Mouse (Mus musculus) heart, adult 2 months (tissue): ENCODE measurements around the gene Nadsyn1. TPM values are rescaled to one million over a fixed set of nuclear protein-coding genes. Genes with fewer than 3 reads are reported as not detected.

Experiments
- DNase-seq, 2 experiments: peaks; one replicate each; pipeline ENCODE4 v3.0.0; 2021
- H3K27ac ChIP-seq: fragments of 200-600 bp; 2 replicates; pipeline ENCODE4 v1.8.1; 2022
- H3K27me3 ChIP-seq: fragments of 200-500 bp; 2 replicates; pipeline ENCODE4 v1.6.1; 2012; ENCODE audit warnings: mild to moderate bottlenecking, low read length, inconsistent platforms, mixed read lengths; ENCODE audit not compliant: control insufficient read depth, insufficient read depth
- H3K36me3 ChIP-seq: fragments of 200-500 bp; 2 replicates; pipeline ENCODE4 v1.6.1; 2012; ENCODE audit warnings: low read length, inconsistent platforms; ENCODE audit not compliant: control insufficient read depth, insufficient read depth
- H3K4me1 ChIP-seq: fragments of 200-500 bp; 2 replicates; pipeline ENCODE4 v1.6.1; 2011; ENCODE audit warnings: low read length; ENCODE audit not compliant: control insufficient read depth, insufficient read depth
- H3K4me3 ChIP-seq: fragments of 200-600 bp; 2 replicates; pipeline ENCODE4 v1.8.1; 2022
- H3K79me2 ChIP-seq: fragments of 200-500 bp; replicated peaks from 2 replicates; pipeline ENCODE4 v1.6.1; 2012; ENCODE audit warnings: mild to moderate bottlenecking, inconsistent platforms, low read length, moderate library complexity, mixed read lengths; ENCODE audit not compliant: control insufficient read depth, insufficient read depth
- H3K9ac ChIP-seq: fragments of 200-500 bp; 2 replicates; pipeline ENCODE4 v1.6.1; 2012; ENCODE audit warnings: low read depth, mild to moderate bottlenecking, control low read depth, inconsistent platforms, low read length, mixed read lengths
- CTCF ChIP-seq: fragments of 200-600 bp; IDR thresholded peaks from 2 replicates; pipeline ENCODE4 v1.8.1; 2022; ENCODE audit warnings: antibody characterized with exemption, mild to moderate bottlenecking, moderate library complexity
- EP300 ChIP-seq: fragments of 200-500 bp; IDR thresholded peaks from 2 replicates; pipeline ENCODE4 v1.6.1; 2011; ENCODE audit warnings: low read depth, low read length, control low read depth; ENCODE audit not compliant: insufficient read depth
- POLR2A ChIP-seq: fragments of 200-500 bp; IDR thresholded peaks from 2 replicates; pipeline ENCODE4 v1.6.1; 2011; ENCODE audit warnings: mild to moderate bottlenecking, low read depth, low read length, control low read depth; ENCODE audit not compliant: insufficient read depth
- WGBS: fragments of 180-500 bp; shearing (Covaris S2); methylation state at CpG from one replicate; pipeline ENCODE4 v1.1.7; 2018; 5-methylcytosine and 5-hydroxymethylcytosine counted together
- intact Hi-C: fragments of 180-260 bp; cut with DNase I; formaldehyde crosslinking; loops from one replicate; pipeline ENCODE4 v1.15.1; 2025
- polyA plus RNA-seq: library from polyadenylated mRNA; depleted of rRNA; stranded (reverse); fragments of >200 nt; gene quantifications from 2 replicates; pipeline ENCODE4 v1.2.3, GENCODE M21; 2012
- total RNA-seq, 2 experiments: library from RNA; stranded (reverse); gene quantifications; 2 replicates each; pipeline ENCODE4 v1.2.3; 2021

The Nadsyn1 gene
- total and polyA plus RNA-seq, 3 experiments = 3.8 to 6.1 (median 4.3) TPM

- no peak for TF ChIP-seq POLR2A
- TF ChIP-seq CTCF = peak; percentile 91
- TF ChIP-seq EP300 = no peak
- intact Hi-C loops = loop anchor here (1.0 to 5.0 kb wide), 2 partner anchors 57 to 181 kb away; no protein-coding TSS in a partner anchor
- H3K4me1 ChIP-seq = no peaks in the 10 kb centered on the region
- DNase-seq = no peak
- H3K9ac ChIP-seq = no peak overlapping the region
- no peaks in the 10 kb centered on the region for H3K36me3 ChIP-seq
- no peak overlapping the region for H3K4me3 ChIP-seq
- no peak overlapping the region for H3K27ac ChIP-seq
- no peaks in the 10 kb centered on the region for H3K79me2 ChIP-seq
- 11% methylated on average over 3 of the region's 3 CpGs for WGBS
- H3K27me3 ChIP-seq = no peaks in the 10 kb centered on the region
These were observed 58.9 kb downstream of the Nadsyn1 start for GRCm38 (mm10) chr7:143763794-143764193.

GRCm38 (mm10) chr7:143758956-143759355 lies 63.7 kb downstream of the Nadsyn1 start:
- no peaks in the 10 kb centered on the region for H3K36me3 ChIP-seq
- no peak for DNase-seq
- no peak overlapping the region for H3K9ac ChIP-seq
- no peaks in the 10 kb centered on the region for H3K4me1 ChIP-seq
- no peak overlapping the region for H3K27ac ChIP-seq
- no peaks in the 10 kb centered on the region for H3K27me3 ChIP-seq
- H3K4me3 ChIP-seq = no peak overlapping the region
- TF ChIP-seq POLR2A = no peak
- TF ChIP-seq CTCF = no peak
- no peak for TF ChIP-seq EP300
- WGBS = 64% methylated on average over 3 of the region's 3 CpGs
- no peaks in the 10 kb centered on the region for H3K79me2 ChIP-seq
- intact Hi-C loops = no loop called here

- no peak for DNase-seq
- WGBS = 45% methylated on average over 3 of the region's 3 CpGs
- H3K9ac ChIP-seq = no peak overlapping the region
- no peak for TF ChIP-seq POLR2A
- TF ChIP-seq CTCF = no peak
- TF ChIP-seq EP300 = no peak
- no peaks in the 10 kb centered on the region for H3K36me3 ChIP-seq
- H3K4me1 ChIP-seq = no peaks in the 10 kb centered on the region
- H3K27me3 ChIP-seq = no peaks in the 10 kb centered on the region
- no peak overlapping the region for H3K4me3 ChIP-seq
- no peak overlapping the region for H3K27ac ChIP-seq
- H3K79me2 ChIP-seq = no peaks in the 10 kb centered on the region
- intact Hi-C loops = no loop called here
These were observed 65.0 kb downstream of the Nadsyn1 start for GRCm38 (mm10) chr7:143757696-143758095.

GRCm38 (mm10) chr7:143757027-143757390 lies 65.6 kb downstream of the Nadsyn1 start:
- H3K4me1 ChIP-seq = no peaks in the 10 kb centered on the region
- peak; percentile 78 to 87 for DNase-seq
- H3K9ac ChIP-seq = peak overlapping the region; percentile 33; the same call in 1 of the 2 replicates
- H3K4me3 ChIP-seq = peak overlapping the region; percentile 42
- H3K36me3 ChIP-seq = no peaks in the 10 kb centered on the region
- under 1% methylated on average over 15 of the region's 15 CpGs for WGBS
- no peaks in the 10 kb centered on the region for H3K27me3 ChIP-seq
- no peaks in the 10 kb centered on the region for H3K79me2 ChIP-seq
- intact Hi-C loops = no loop called here
- TF ChIP-seq CTCF = 0 out of 2 replicates have a peak, but pooled peaks have one; percentile 12
- TF ChIP-seq EP300 = no peak
- H3K27ac ChIP-seq = no peak overlapping the region

- Histone ChIP-seq H3K27me3 (no peaks in the 10 kb centered on the region), H3K9ac (peak within 1 kb of the TSS; percentile 33; the same call in 1 of the 2 replicates), H3K79me2 (no peaks in the 10 kb centered on the region), H3K36me3 (no peaks in the 10 kb centered on the region), H3K27ac (no peak within 1 kb of the TSS), H3K4me3 (peak within 1 kb of the TSS; percentile 42), H3K4me1 (no peaks in the 10 kb centered on the region)
- no peak for DNase-seq
- no peak for TF ChIP-seq EP300
- TF ChIP-seq POLR2A = no peak
- no peak for TF ChIP-seq CTCF
- intact Hi-C loops = no loop called here
- 20% methylated on average over 22 of the region's 22 CpGs for WGBS
These were observed 66.3 kb downstream of the Nadsyn1 start, which contains the start of gene Osbpl5 for GRCm38 (mm10) chr7:143756125-143757026. Gene Osbpl5, minus strand, starts transcription at chr7:143756985.

- Histone ChIP-seq H3K36me3 (no peaks in the 10 kb centered on the region), H3K9ac (no peak overlapping the region), H3K4me1 (no peaks in the 10 kb centered on the region), H3K27ac (no peak overlapping the region), H3K4me3 (no peak overlapping the region), H3K27me3 (no peaks in the 10 kb centered on the region), H3K79me2 (no peaks in the 10 kb centered on the region)
- intact Hi-C loops = no loop called here
- WGBS = 65% methylated on average over 9 of the region's 9 CpGs
- TF ChIP-seq POLR2A = no peak
- no peak for TF ChIP-seq EP300
- no peak for TF ChIP-seq CTCF
- DNase-seq = peak in 1 of 2 experiments; percentile 33
These were observed 67.1 kb downstream of the Nadsyn1 start for GRCm38 (mm10) chr7:143755357-143756124.
